ENCODE assay signal across 7 mouse cellular contexts in genomic region chr10:123076245-123077023, GRCm38 (mm10). TPM values are rescaled to one million over a fixed set of nuclear protein-coding genes. Genes with fewer than 3 reads are reported as not detected.
DNase-seq lines count a peak whose midpoint lies in the region; ATAC-seq and TF ChIP-seq lines count a peak whose summit lies in the region.

Mon2 (minus strand) TSS chr10:123076505.

- peak within 1 kb of the TSS; percentile 66 for H3K27ac ChIP-seq in embryonic facial prominence, embryonic 12.5 days
- H3K27ac ChIP-seq in kidney, adult 2 months (ENCODE audit: insufficient read depth, low read depth, low read length), result peak within 1 kb of the TSS; percentile 72
- peak within 1 kb of the TSS; percentile 80 for H3K27ac ChIP-seq in limb, embryonic 12.5 days
- H3K27ac ChIP-seq in midbrain, embryonic 15.5 days, result peak within 1 kb of the TSS; percentile 82
- peak within 1 kb of the TSS; percentile 68; the same call in 1 of the 2 replicates for H3K27ac ChIP-seq in spleen, adult 2 months (ENCODE audit: insufficient read depth, low read length)

- WGBS in embryonic facial prominence, embryonic 12.5 days, result under 1% methylated on average over 53 of the region's 58 CpGs
- under 1% methylated on average over 58 of the region's 58 CpGs for WGBS in kidney, adult 2 months
- under 1% methylated on average over 58 of the region's 58 CpGs for WGBS in limb, embryonic 12.5 days
- under 1% methylated on average over 58 of the region's 58 CpGs for WGBS in midbrain, embryonic 15.5 days
- under 1% methylated on average over 58 of the region's 58 CpGs for WGBS in spleen, adult 2 months

- peaks cover 12% of the 10 kb centered on the region for H3K4me1 ChIP-seq in embryonic facial prominence, embryonic 12.5 days
- H3K4me1 ChIP-seq in kidney, adult 2 months (ENCODE audit: control insufficient read depth, insufficient read depth, low read length), result peaks cover 3% of the 10 kb centered on the region; the same call in 1 of the 2 replicates
- peaks cover 12% of the 10 kb centered on the region for H3K4me1 ChIP-seq in limb, embryonic 12.5 days (replicated peaks)
- peaks cover 20% of the 10 kb centered on the region for H3K4me1 ChIP-seq in midbrain, embryonic 15.5 days
- H3K4me1 ChIP-seq in spleen, adult 2 months (ENCODE audit: control insufficient read depth, insufficient read depth, insufficient read length), result peaks cover 2% of the 10 kb centered on the region; the same call in 1 of the 2 replicates

- peak within 1 kb of the TSS; percentile 98 for H3K4me3 ChIP-seq in embryonic facial prominence, embryonic 12.5 days
- peak within 1 kb of the TSS; percentile 98 for H3K4me3 ChIP-seq in kidney, adult 2 months (ENCODE audit: insufficient read depth, low read depth, low read length)
- peak within 1 kb of the TSS; percentile 100 for H3K4me3 ChIP-seq in limb, embryonic 12.5 days (replicated peaks)
- peak within 1 kb of the TSS; percentile 86 for H3K4me3 ChIP-seq in midbrain, embryonic 15.5 days
- peak within 1 kb of the TSS; percentile 75 for H3K4me3 ChIP-seq in spleen, adult 2 months (ENCODE audit: extremely low read depth, insufficient read depth, insufficient read length)

- H3K27me3 ChIP-seq in embryonic facial prominence, embryonic 12.5 days, result no peaks in the 10 kb centered on the region
- H3K27me3 ChIP-seq in kidney, adult 2 months (replicated peaks; ENCODE audit: control insufficient read depth, insufficient read depth, low read length), result no peaks in the 10 kb centered on the region
- peaks cover 3% of the 10 kb centered on the region; the same call in 1 of the 2 replicates for H3K27me3 ChIP-seq in limb, embryonic 12.5 days
- H3K27me3 ChIP-seq in midbrain, embryonic 15.5 days (replicated peaks), result 0 out of 2 replicates have a peak, but pooled peaks cover 4% of the 10 kb centered on the region
- no peaks in the 10 kb centered on the region for H3K27me3 ChIP-seq in spleen, adult 2 months (ENCODE audit: control insufficient read depth, insufficient read depth, low read length)

- peak; percentile 98 for DNase-seq in adrenal gland, postnatal 25 days
- DNase-seq in heart, adult 18-20 months, result peak; percentile 96 to 98
- peak; percentile 98 for DNase-seq in kidney, adult 2 months
- peak; percentile 89 to 97 for DNase-seq in spleen, adult 2 months (ENCODE audit: low read depth in 1 of 2, low spot score in 2 of 2)

- ATAC-seq in embryonic facial prominence, embryonic 12.5 days (ENCODE audit: insufficient number of reproducible peaks, insufficient read depth, low FRiP score, low TSS enrichment), result peak; percentile 99
- ATAC-seq in limb, embryonic 12.5 days (ENCODE audit: insufficient number of reproducible peaks, insufficient read depth, low FRiP score, low TSS enrichment, low read depth), result peak; percentile 98
- peak; percentile 99 for ATAC-seq in midbrain, embryonic 15.5 days (replicated peaks)

- no peak for TF ChIP-seq POLR2A in kidney, adult 2 months (IDR thresholded peaks at IDR 0.05; ENCODE audit: low read depth, low read length)
- peak; percentile 42 for TF ChIP-seq POLR2A in spleen, adult 2 months (IDR thresholded peaks at IDR 0.05; ENCODE audit: low read depth, low read length)

- H3K9me3 ChIP-seq in embryonic facial prominence, embryonic 12.5 days, result no peaks in the 10 kb centered on the region
- no peaks in the 10 kb centered on the region for H3K9me3 ChIP-seq in limb, embryonic 12.5 days
- no peaks in the 10 kb centered on the region for H3K9me3 ChIP-seq in midbrain, embryonic 15.5 days

- peaks cover 8% of the 10 kb centered on the region for H3K36me3 ChIP-seq in embryonic facial prominence, embryonic 12.5 days
- no peaks in the 10 kb centered on the region for H3K36me3 ChIP-seq in kidney, adult 2 months (ENCODE audit: control insufficient read depth, insufficient read depth, low read length)
- peaks cover 18% of the 10 kb centered on the region for H3K36me3 ChIP-seq in limb, embryonic 12.5 days
- H3K36me3 ChIP-seq in midbrain, embryonic 15.5 days (replicated peaks), result 0 out of 2 replicates have a peak, but pooled peaks cover 6% of the 10 kb centered on the region
- H3K36me3 ChIP-seq in spleen, adult 2 months (ENCODE audit: control insufficient read depth, insufficient read depth, low read length), result no peaks in the 10 kb centered on the region

- H3K9ac ChIP-seq in embryonic facial prominence, embryonic 12.5 days, result peak within 1 kb of the TSS; percentile 95
- H3K9ac ChIP-seq in limb, embryonic 12.5 days (replicated peaks), result peak within 1 kb of the TSS; percentile 94
- peak within 1 kb of the TSS; percentile 88 for H3K9ac ChIP-seq in midbrain, embryonic 15.5 days

- H3K4me2 ChIP-seq in embryonic facial prominence, embryonic 12.5 days (replicated peaks), result peak within 1 kb of the TSS; percentile 81
- H3K4me2 ChIP-seq in limb, embryonic 12.5 days, result peak within 1 kb of the TSS; percentile 76
- H3K4me2 ChIP-seq in midbrain, embryonic 15.5 days, result peak within 1 kb of the TSS; percentile 67

- TF ChIP-seq CTCF in kidney, adult 2 months (conservative IDR thresholded peaks at IDR 0.05; ENCODE audit: insufficient read depth, insufficient read length, low read depth, low read length), result no peak
- TF ChIP-seq CTCF in spleen, adult 2 months (IDR thresholded peaks at IDR 0.05; ENCODE audit: extremely low read depth, insufficient read depth, insufficient read length, insufficient replicate concordance), result no peak

RNA-seq across cellular contexts. Expression of gene Mon2, which starts in this region (rescaled TPM):
- 92.7 and 93.5 TPM in 2 replicates for total RNA-seq in adrenal gland, postnatal 25 days (2021)
- 44.9 and 47.4 TPM in 2 replicates for polyA plus RNA-seq in embryonic facial prominence, embryonic 12.5 days (2016; fragmentation: Nextera tagmentation; extraction: Ambion mirVana)
- total RNA-seq in heart, adult 18-20 months (2021), result 10 to 100 TPM; 36.4 to 41.7 TPM
- polyA plus RNA-seq in kidney, adult 2 months (2012; rRNA removed), result 42.6 and 50.2 TPM in 2 replicates
- polyA plus RNA-seq in limb, embryonic 12.5 days (2016; fragmentation: Nextera tagmentation; extraction: Ambion mirVana), result 42.5 and 42.6 TPM in 2 replicates
- 26.9 and 27.3 TPM in 2 replicates for polyA plus RNA-seq in midbrain, embryonic 15.5 days (2015; fragmentation: Nextera tagmentation; extraction: Ambion mirVana)
- 34.3 and 38.0 TPM in 2 replicates for polyA plus RNA-seq in spleen, adult 2 months (2012; rRNA removed)

Comparison
In these comparisons a context has a peak if more than half of its experiments do, and no peak if none do; other contexts are left out.
1. Peak in every context shown above with its lines: DNase-seq, ATAC-seq, H3K4me3 ChIP-seq and H3K27ac ChIP-seq.